Mouse (Mus musculus): ENCODE measurements around the gene Flvcr2. TPM values are rescaled to one million over a fixed set of nuclear protein-coding genes. Genes with fewer than 3 reads are reported as not detected.

Flvcr2 gene
- polyA plus RNA-seq, 1 experiment from 2014 or later, result 1.3 TPM

DNA sequence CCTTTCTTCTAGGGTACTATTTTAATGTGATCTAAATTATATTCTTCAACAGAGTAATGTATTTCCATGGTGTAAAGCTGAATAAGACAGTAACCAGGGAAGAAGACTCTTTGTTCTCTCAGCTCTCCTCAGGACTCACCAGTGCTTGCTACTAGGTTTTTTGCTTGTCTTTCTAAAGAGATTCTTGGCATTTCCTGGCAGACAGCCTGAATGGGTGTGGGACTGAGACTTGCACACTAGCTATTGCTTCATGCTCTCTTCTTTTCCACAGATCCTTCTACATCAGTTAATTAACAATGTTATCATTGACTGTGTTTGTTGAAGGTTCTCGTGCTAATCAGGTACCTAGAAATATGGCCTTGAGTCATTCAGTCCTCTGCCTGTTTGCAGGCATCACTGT is 107.9 kb downstream of the Flvcr2 start:
- WGBS, result 89% methylated on average over 1 of the region's 1 CpGs

DNA sequence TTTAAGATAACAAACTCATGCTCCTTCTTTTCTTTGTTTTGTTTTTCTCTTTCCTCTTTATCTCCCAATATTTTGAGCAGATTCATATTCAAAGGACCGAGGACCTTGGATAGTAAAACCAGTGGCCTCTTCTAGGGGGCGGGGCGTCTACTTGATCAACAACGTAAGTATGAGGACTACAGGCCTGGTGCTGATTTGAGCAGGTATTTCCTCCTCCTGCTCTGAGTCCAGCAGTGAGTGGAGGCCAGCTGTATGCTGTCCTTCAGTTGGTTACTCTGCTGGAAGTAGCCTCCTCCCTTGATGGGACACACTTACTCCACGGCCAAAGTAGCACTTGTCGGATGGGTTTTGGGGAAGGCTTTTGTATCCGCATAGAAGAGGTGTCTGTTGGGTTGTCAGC is 111.0 kb downstream of the Flvcr2 start:
- no peaks in the 10 kb centered on the region for H3K9me3 ChIP-seq (ENCODE audit: control insufficient read depth, low read length)
- no peak overlapping the region for H3K4me2 ChIP-seq
- no peaks in the 10 kb centered on the region for H3K27me3 ChIP-seq (ENCODE audit: control insufficient read depth, insufficient read depth, low read length)
- DNase-seq (ENCODE audit: low spot score, missing footprints), result no peak
- no peak overlapping the region for H3K4me3 ChIP-seq (ENCODE audit: low read depth, low read length)
- no peak overlapping the region for H3K27ac ChIP-seq (ENCODE audit: low read depth, low read length)
- H3K9ac ChIP-seq (ENCODE audit: low read length), result no peak overlapping the region
- ATAC-seq (ENCODE audit: low FRiP score), result no peak
- 88% methylated on average over 7 of the region's 7 CpGs for WGBS
- H3K4me1 ChIP-seq (ENCODE audit: control insufficient read depth, insufficient read depth, low read length), result no peaks in the 10 kb centered on the region
- no peaks in the 10 kb centered on the region for H3K36me3 ChIP-seq (ENCODE audit: control insufficient read depth, insufficient read depth, low read length)

More for the DNA sequence above, 107.9 kb downstream of the Flvcr2 start:
- DNase-seq (ENCODE audit: low spot score, missing footprints) (no peak), ATAC-seq (ENCODE audit: low FRiP score) (no peak)
- Histone ChIP-seq H3K4me2 (no peak overlapping the region), H3K27me3 (ENCODE audit: control insufficient read depth, insufficient read depth, low read length) (no peaks in the 10 kb centered on the region), H3K36me3 (ENCODE audit: control insufficient read depth, insufficient read depth, low read length) (no peaks in the 10 kb centered on the region), H3K4me1 (ENCODE audit: control insufficient read depth, insufficient read depth, low read length) (no peaks in the 10 kb centered on the region), H3K27ac (ENCODE audit: low read depth, low read length) (no peak overlapping the region), H3K4me3 (ENCODE audit: low read depth, low read length) (no peak overlapping the region), H3K9ac (ENCODE audit: low read length) (no peak overlapping the region), H3K9me3 (ENCODE audit: control insufficient read depth, low read length) (no peaks in the 10 kb centered on the region)

DNA sequence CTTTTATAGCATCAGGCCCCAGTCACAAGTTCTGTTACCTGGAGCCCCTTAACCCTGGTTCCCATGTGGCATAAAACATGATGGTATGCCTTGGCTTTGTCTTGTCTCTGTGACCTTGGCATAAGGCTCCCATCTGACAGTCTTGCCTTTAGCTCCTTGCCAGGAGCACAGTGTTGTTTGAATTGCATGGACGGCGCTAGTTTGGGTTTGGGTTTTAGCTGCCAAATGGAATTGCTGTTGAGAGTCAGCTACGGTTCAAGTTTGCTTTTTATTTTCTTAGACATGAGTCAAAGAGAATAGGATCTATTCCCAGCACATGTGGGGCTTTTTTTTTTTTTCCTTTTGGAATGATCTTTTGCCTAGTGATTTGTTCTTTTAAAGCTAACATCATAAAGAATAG is 112.8 kb downstream of the Flvcr2 start:
- DNase-seq (ENCODE audit: low spot score, missing footprints) (no peak), ATAC-seq (ENCODE audit: low FRiP score) (no peak)
- WGBS, result 91% methylated on average over 3 of the region's 3 CpGs
- no peak overlapping the region for H3K4me2 ChIP-seq
- no peak overlapping the region for H3K9ac ChIP-seq (ENCODE audit: low read length)
- H3K9me3 ChIP-seq (ENCODE audit: control insufficient read depth, low read length), result no peaks in the 10 kb centered on the region
- H3K27me3 ChIP-seq (ENCODE audit: control insufficient read depth, insufficient read depth, low read length), result no peaks in the 10 kb centered on the region
- H3K36me3 ChIP-seq (ENCODE audit: control insufficient read depth, insufficient read depth, low read length), result no peaks in the 10 kb centered on the region
- no peak overlapping the region for H3K4me3 ChIP-seq (ENCODE audit: low read depth, low read length)
- H3K27ac ChIP-seq (ENCODE audit: low read depth, low read length), result no peak overlapping the region
- no peaks in the 10 kb centered on the region for H3K4me1 ChIP-seq (ENCODE audit: control insufficient read depth, insufficient read depth, low read length)

- Histone ChIP-seq H3K4me3 (ENCODE audit: low read depth, low read length) (no peak overlapping the region), H3K9me3 (ENCODE audit: control insufficient read depth, low read length) (no peaks in the 10 kb centered on the region), H3K36me3 (ENCODE audit: control insufficient read depth, insufficient read depth, low read length) (no peaks in the 10 kb centered on the region), H3K9ac (ENCODE audit: low read length) (no peak overlapping the region), H3K4me1 (ENCODE audit: control insufficient read depth, insufficient read depth, low read length) (no peaks in the 10 kb centered on the region), H3K27me3 (ENCODE audit: control insufficient read depth, insufficient read depth, low read length) (no peaks in the 10 kb centered on the region), H3K4me2 (no peak overlapping the region), H3K27ac (ENCODE audit: low read depth, low read length) (no peak overlapping the region)
- 57% methylated on average over 3 of the region's 3 CpGs for WGBS
- no peak for DNase-seq (ENCODE audit: low spot score, missing footprints)
- ATAC-seq (ENCODE audit: low FRiP score), result no peak
Observed at GRCm38 (mm10) chr12:85859511-85860189, 113.3 kb downstream of the Flvcr2 start.

GRCm38 (mm10) chr12:85862514-85862913 is 116.2 kb downstream of the Flvcr2 start:
- Histone ChIP-seq H3K27ac (ENCODE audit: low read depth, low read length) (no peak overlapping the region), H3K27me3 (ENCODE audit: control insufficient read depth, insufficient read depth, low read length) (no peaks in the 10 kb centered on the region), H3K36me3 (ENCODE audit: control insufficient read depth, insufficient read depth, low read length) (no peaks in the 10 kb centered on the region), H3K4me2 (no peak overlapping the region), H3K4me1 (ENCODE audit: control insufficient read depth, insufficient read depth, low read length) (no peaks in the 10 kb centered on the region), H3K9me3 (ENCODE audit: control insufficient read depth, low read length) (no peaks in the 10 kb centered on the region), H3K4me3 (ENCODE audit: low read depth, low read length) (no peak overlapping the region), H3K9ac (ENCODE audit: low read length) (no peak overlapping the region)
- WGBS, result 67% methylated on average over 2 of the region's 2 CpGs
- DNase-seq (ENCODE audit: low spot score, missing footprints) (no peak), ATAC-seq (ENCODE audit: low FRiP score) (no peak)

Small RNA genes lying within 50 kb of the gene (microRNA-seq; reads per million reads assigned to microRNA genes)
- gene Gm47285, result not detected

Other genes with a start within 250 kb of the Flvcr2 start
- 0.11 and 0.29 TPM in 2 replicates for gene Jdp2, start 147.5 kb upstream of the Flvcr2 start, polyA plus RNA-seq (2014; fragmentation: Nextera tagmentation; extraction: Ambion mirVana)
- 1.7 and 2.3 TPM in 2 replicates for gene Batf, start 59.9 kb upstream of the Flvcr2 start, polyA plus RNA-seq (2014; fragmentation: Nextera tagmentation; extraction: Ambion mirVana)
- gene Erg28, start 78.0 kb downstream of the Flvcr2 start, polyA plus RNA-seq (2014; fragmentation: Nextera tagmentation; extraction: Ambion mirVana), result 105 and 113 TPM in 2 replicates
- gene Ttll5, start 78.1 kb downstream of the Flvcr2 start, polyA plus RNA-seq (2014; fragmentation: Nextera tagmentation; extraction: Ambion mirVana), result 15.7 and 18.7 TPM in 2 replicates

Measured in midbrain, embryonic 11.5 days (tissue).